Mouse (Mus musculus): ENCODE results near the gene Esrrb. TPM values are rescaled to one million over a fixed set of nuclear protein-coding genes. Genes with fewer than 3 reads are reported as not detected.

Gene Esrrb
- polyA plus RNA-seq, 2 experiments, result 0.61 to 1.8 TPM

DNA sequence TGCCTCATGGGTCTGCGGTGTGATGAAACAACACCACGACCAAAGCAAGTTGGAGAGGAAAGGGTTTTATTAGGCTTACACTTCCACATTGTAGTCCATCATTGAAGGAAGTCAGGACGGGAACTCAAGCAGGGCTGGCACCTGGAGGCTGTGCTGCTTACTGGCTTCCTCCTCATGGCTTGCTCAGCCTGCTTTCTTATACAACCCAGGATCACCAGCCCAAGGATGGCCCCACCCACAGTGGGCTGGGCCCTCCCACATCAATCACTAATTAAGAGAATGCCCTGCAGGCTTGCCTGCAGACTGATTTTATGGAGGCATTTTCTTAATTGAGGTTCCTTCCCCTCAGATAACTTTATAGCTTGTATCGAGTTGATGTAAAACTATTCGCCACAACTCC lies 129.1 kb downstream of the Esrrb start:
- no peaks in the 10 kb centered on the region for H3K27me3 ChIP-seq (ENCODE audit: control insufficient read depth, insufficient read depth, low read length)
- ATAC-seq (ENCODE audit: low FRiP score, low read depth) (no peak), DNase-seq (ENCODE audit: low spot score) (no peak)
- no peak overlapping the region for H3K9ac ChIP-seq (ENCODE audit: low read depth, low read length, severe bottlenecking)
- H3K9me3 ChIP-seq (ENCODE audit: control insufficient read depth, low read length), result no peaks in the 10 kb centered on the region
- peaks cover 10% of the 10 kb centered on the region for H3K4me1 ChIP-seq (ENCODE audit: control insufficient read depth, insufficient read depth, low read length)
- no peak overlapping the region for H3K27ac ChIP-seq (replicated peaks; ENCODE audit: low read depth, low read length)
- no peaks in the 10 kb centered on the region for H3K36me3 ChIP-seq (ENCODE audit: control insufficient read depth, insufficient read depth, low read length)
- TF ChIP-seq POLR2A (IDR thresholded peaks at IDR 0.05; ENCODE audit: borderline replicate concordance, extremely low read depth, insufficient read depth, insufficient read length), result no peak
- no peak overlapping the region for H3K4me2 ChIP-seq (replicated peaks; ENCODE audit: low read depth, low read length, severe bottlenecking)
- 43% methylated on average over 5 of the region's 5 CpGs for WGBS
- H3K4me3 ChIP-seq (replicated peaks; ENCODE audit: low read length), result no peak overlapping the region

DNA sequence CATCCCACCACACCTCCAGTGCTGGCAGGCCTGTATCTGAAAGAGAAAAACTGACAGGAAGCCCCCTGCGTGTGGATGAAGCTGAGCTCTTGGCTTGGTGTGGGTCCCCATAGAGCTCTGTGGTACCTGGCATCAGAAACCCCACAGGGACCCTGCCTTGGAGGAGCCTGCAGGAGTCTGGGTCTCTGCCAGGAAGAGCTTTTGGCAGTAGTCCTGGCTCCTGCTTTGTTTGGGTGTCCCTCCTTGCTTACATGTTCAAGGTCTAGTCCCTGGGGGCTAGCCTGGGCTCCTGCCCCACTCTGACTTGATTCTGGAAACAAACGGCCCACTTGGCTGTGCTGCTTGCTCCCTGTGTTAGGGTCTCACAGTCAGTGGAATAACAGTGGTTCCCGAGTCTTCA lies 130.6 kb downstream of the Esrrb start:
- Histone ChIP-seq H3K27ac (replicated peaks; ENCODE audit: low read depth, low read length) (no peak overlapping the region), H3K27me3 (ENCODE audit: control insufficient read depth, insufficient read depth, low read length) (no peaks in the 10 kb centered on the region), H3K36me3 (ENCODE audit: control insufficient read depth, insufficient read depth, low read length) (no peaks in the 10 kb centered on the region), H3K9ac (ENCODE audit: low read depth, low read length, severe bottlenecking) (no peak overlapping the region), H3K4me3 (replicated peaks; ENCODE audit: low read length) (no peak overlapping the region), H3K9me3 (ENCODE audit: control insufficient read depth, low read length) (no peaks in the 10 kb centered on the region), H3K4me1 (ENCODE audit: control insufficient read depth, insufficient read depth, low read length) (peaks cover 10% of the 10 kb centered on the region), H3K4me2 (replicated peaks; ENCODE audit: low read depth, low read length, severe bottlenecking) (no peak overlapping the region)
- no peak for TF ChIP-seq POLR2A (IDR thresholded peaks at IDR 0.05; ENCODE audit: borderline replicate concordance, extremely low read depth, insufficient read depth, insufficient read length)
- WGBS, result 54% methylated on average over 3 of the region's 3 CpGs
- no peak for ATAC-seq (ENCODE audit: low FRiP score, low read depth)
- DNase-seq (ENCODE audit: low spot score), result no peak

DNA sequence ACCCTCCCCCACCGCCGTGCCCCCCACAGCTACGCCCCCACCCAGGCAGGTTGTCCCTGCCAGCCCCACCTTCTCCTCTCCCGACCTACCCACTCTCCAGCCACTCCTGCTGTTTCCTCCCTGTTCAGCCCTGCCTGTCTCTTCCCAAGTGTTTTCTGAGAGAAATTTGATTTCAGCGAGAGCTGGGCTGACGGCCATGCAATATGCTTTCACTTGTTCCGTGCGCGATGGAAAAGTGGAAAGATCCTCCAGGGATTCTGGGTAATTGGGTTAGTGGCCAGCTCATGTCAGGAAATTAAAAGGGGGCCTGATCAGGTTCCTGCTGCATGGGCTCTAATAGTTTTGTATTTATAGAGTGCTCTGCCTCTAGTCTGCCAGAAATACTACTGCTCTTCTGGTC lies 131.9 kb downstream of the Esrrb start:
- Histone ChIP-seq H3K27me3 (ENCODE audit: control insufficient read depth, insufficient read depth, low read length) (no peaks in the 10 kb centered on the region), H3K4me1 (ENCODE audit: control insufficient read depth, insufficient read depth, low read length) (peaks cover 10% of the 10 kb centered on the region), H3K4me3 (replicated peaks; ENCODE audit: low read length) (no peak overlapping the region), H3K9ac (ENCODE audit: low read depth, low read length, severe bottlenecking) (no peak overlapping the region), H3K27ac (replicated peaks; ENCODE audit: low read depth, low read length) (peak overlapping the region; percentile 59), H3K36me3 (ENCODE audit: control insufficient read depth, insufficient read depth, low read length) (no peaks in the 10 kb centered on the region), H3K9me3 (ENCODE audit: control insufficient read depth, low read length) (no peaks in the 10 kb centered on the region), H3K4me2 (replicated peaks; ENCODE audit: low read depth, low read length, severe bottlenecking) (peak overlapping the region; percentile 34)
- peak; percentile 84 for DNase-seq (ENCODE audit: low spot score)
- ATAC-seq (ENCODE audit: low FRiP score, low read depth), result peak; percentile 86
- TF ChIP-seq POLR2A (IDR thresholded peaks at IDR 0.05; ENCODE audit: borderline replicate concordance, extremely low read depth, insufficient read depth, insufficient read length), result no peak
- WGBS, result 9% methylated on average over 6 of the region's 9 CpGs

DNA sequence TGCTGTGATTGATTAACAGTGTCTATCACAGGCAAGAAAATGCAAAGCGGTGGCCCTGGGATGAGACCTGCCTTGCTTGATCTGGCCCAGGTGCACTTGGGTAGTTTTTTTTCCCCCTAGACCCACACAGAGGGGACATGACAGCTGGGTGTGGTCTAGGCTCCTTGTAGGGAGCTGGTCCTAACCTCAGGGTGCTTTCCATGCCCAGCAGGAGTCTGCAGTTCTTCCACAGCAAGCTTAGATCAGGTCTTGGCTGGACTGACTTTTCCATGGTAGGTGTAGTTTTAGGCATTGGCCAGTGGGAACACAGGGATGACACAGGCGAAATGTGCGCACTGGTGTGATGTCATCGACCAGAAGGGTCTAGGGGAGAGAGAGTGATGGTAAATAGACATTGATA lies 136.2 kb downstream of the Esrrb start:
- no peaks in the 10 kb centered on the region for H3K36me3 ChIP-seq (ENCODE audit: control insufficient read depth, insufficient read depth, low read length)
- H3K4me2 ChIP-seq (replicated peaks; ENCODE audit: low read depth, low read length, severe bottlenecking), result no peak overlapping the region
- H3K4me3 ChIP-seq (replicated peaks; ENCODE audit: low read length), result no peak overlapping the region
- no peak overlapping the region for H3K9ac ChIP-seq (ENCODE audit: low read depth, low read length, severe bottlenecking)
- no peaks in the 10 kb centered on the region for H3K9me3 ChIP-seq (ENCODE audit: control insufficient read depth, low read length)
- ATAC-seq (ENCODE audit: low FRiP score, low read depth) (no peak), DNase-seq (ENCODE audit: low spot score) (no peak)
- H3K27ac ChIP-seq (replicated peaks; ENCODE audit: low read depth, low read length), result no peak overlapping the region
- no peaks in the 10 kb centered on the region for H3K27me3 ChIP-seq (ENCODE audit: control insufficient read depth, insufficient read depth, low read length)
- H3K4me1 ChIP-seq (ENCODE audit: control insufficient read depth, insufficient read depth, low read length), result peaks cover 18% of the 10 kb centered on the region
- no peak for TF ChIP-seq POLR2A (IDR thresholded peaks at IDR 0.05; ENCODE audit: borderline replicate concordance, extremely low read depth, insufficient read depth, insufficient read length)
- WGBS, result 99% methylated on average over 4 of the region's 4 CpGs

DNA sequence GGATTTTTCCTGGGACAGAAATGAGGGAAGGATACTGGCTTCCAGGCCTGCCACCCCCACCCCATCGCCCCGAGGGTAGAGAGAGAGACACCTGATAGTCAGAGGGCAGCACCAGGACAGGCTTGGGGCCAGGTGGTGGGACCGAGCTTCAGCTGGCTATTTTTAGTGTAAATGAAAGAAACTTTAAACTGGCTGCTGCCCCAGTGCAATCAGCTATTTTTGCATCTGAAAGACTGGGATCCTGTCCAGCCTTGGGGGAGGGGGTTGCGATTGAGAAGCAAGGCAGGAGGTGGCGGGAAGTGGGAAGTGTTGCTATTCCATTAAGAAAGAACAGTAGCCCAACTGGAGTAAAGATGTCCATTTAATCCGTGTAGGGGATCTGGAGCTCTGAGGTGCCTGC lies 137.8 kb downstream of the Esrrb start:
- Histone ChIP-seq H3K9me3 (ENCODE audit: control insufficient read depth, low read length) (no peaks in the 10 kb centered on the region), H3K9ac (ENCODE audit: low read depth, low read length, severe bottlenecking) (no peak overlapping the region), H3K27ac (replicated peaks; ENCODE audit: low read depth, low read length) (no peak overlapping the region), H3K36me3 (ENCODE audit: control insufficient read depth, insufficient read depth, low read length) (no peaks in the 10 kb centered on the region), H3K4me3 (replicated peaks; ENCODE audit: low read length) (no peak overlapping the region), H3K27me3 (ENCODE audit: control insufficient read depth, insufficient read depth, low read length) (no peaks in the 10 kb centered on the region), H3K4me2 (replicated peaks; ENCODE audit: low read depth, low read length, severe bottlenecking) (no peak overlapping the region), H3K4me1 (ENCODE audit: control insufficient read depth, insufficient read depth, low read length) (peaks cover 10% of the 10 kb centered on the region)
- peak; percentile 42 for DNase-seq (ENCODE audit: low spot score)
- ATAC-seq (ENCODE audit: low FRiP score, low read depth), result no peak
- WGBS, result 22% methylated on average over 6 of the region's 6 CpGs
- TF ChIP-seq POLR2A (IDR thresholded peaks at IDR 0.05; ENCODE audit: borderline replicate concordance, extremely low read depth, insufficient read depth, insufficient read length), result no peak

DNA sequence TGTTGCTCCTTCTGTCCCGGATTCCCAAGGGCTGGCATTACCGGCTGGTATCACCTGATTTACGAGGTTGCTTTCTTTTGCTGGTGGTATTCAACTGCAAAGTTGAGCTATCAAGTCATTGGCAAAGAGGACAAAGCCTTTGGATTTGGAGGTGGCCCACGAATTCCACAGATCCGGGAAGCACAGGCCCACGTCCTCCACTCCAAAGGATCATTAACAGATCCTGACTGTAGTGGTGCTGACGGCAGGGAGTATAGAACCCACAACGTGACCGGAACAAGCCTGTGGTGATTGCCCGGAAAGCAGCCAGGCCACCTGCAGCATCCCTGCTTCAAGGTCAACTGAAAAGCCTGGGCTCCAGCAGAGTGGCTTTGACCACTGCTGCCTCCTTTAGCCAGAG lies 140.8 kb downstream of the Esrrb start:
- no peaks in the 10 kb centered on the region for H3K36me3 ChIP-seq (ENCODE audit: control insufficient read depth, insufficient read depth, low read length)
- TF ChIP-seq POLR2A (IDR thresholded peaks at IDR 0.05; ENCODE audit: borderline replicate concordance, extremely low read depth, insufficient read depth, insufficient read length), result no peak

More for the DNA sequence above, 140.8 kb downstream of the Esrrb start:
- Histone ChIP-seq H3K9ac (ENCODE audit: low read depth, low read length, severe bottlenecking) (no peak overlapping the region), H3K27ac (replicated peaks; ENCODE audit: low read depth, low read length) (no peak overlapping the region), H3K4me2 (replicated peaks; ENCODE audit: low read depth, low read length, severe bottlenecking) (no peak overlapping the region), H3K9me3 (ENCODE audit: control insufficient read depth, low read length) (no peaks in the 10 kb centered on the region), H3K27me3 (ENCODE audit: control insufficient read depth, insufficient read depth, low read length) (no peaks in the 10 kb centered on the region), H3K4me3 (replicated peaks; ENCODE audit: low read length) (no peak overlapping the region), H3K4me1 (ENCODE audit: control insufficient read depth, insufficient read depth, low read length) (peaks cover 10% of the 10 kb centered on the region)
- DNase-seq (ENCODE audit: low spot score), result no peak
- 76% methylated on average over 10 of the region's 10 CpGs for WGBS
- ATAC-seq (ENCODE audit: low FRiP score, low read depth), result no peak
